Mouse (Mus musculus) adipocyte (in vitro differentiated cells): ENCODE data around the gene Klhl31.

Source experiments
- DNase-seq: peaks from one replicate; pipeline ENCODE4 v3.0.0-alpha.2; 2016; ENCODE audit warnings: low spot score

The Klhl31 gene

GRCm38 (mm10) chr9:77704108-77704507 is 67.8 kb downstream of the Klhl31 start:
- DNase-seq = no peak

- DNase-seq = no peak
Observed at GRCm38 (mm10) chr9:77706515-77706914, 70.2 kb downstream of the Klhl31 start.

- DNase-seq = peak; percentile 67
Observed at GRCm38 (mm10) chr9:77707433-77708139, 71.3 kb downstream of the Klhl31 start.

GRCm38 (mm10) chr9:77708950-77709349 is 72.7 kb downstream of the Klhl31 start:
- peak; percentile 10 for DNase-seq
